Mouse (Mus musculus) forebrain, embryonic 14.5 days (tissue): ENCODE results near the gene Tbc1d17. TPM values are rescaled to one million over a fixed set of nuclear protein-coding genes. Genes with fewer than 3 reads are reported as not detected.
A peak's percentile ranks its signal among the peaks of the same experiment; 100 is the strongest.

Experiments used
- ATAC-seq: fragments of 200-750 bp; cut with Nextera tagmentation; 2 replicates; pipeline ENCODE4 v1.8.0; 2017; ENCODE audit warnings: mild to moderate bottlenecking, moderate library complexity
- DNase-seq: peaks from one replicate; pipeline ENCODE4 v3.0.0-alpha.2; 2015; ENCODE audit warnings: low spot score
- H3K27ac ChIP-seq: fragments of 300-500 bp; sonication (generic); 2 replicates; pipeline ENCODE4 v1.5.1; 2014; ENCODE audit warnings: low read depth, mild to moderate bottlenecking, control low read depth, low read length, moderate library complexity
- H3K27me3 ChIP-seq: fragments of 300-500 bp; sonication (generic); replicated peaks from 2 replicates; pipeline ENCODE4 v1.6.1; 2014; ENCODE audit warnings: low read length, control low read depth, mixed read lengths; ENCODE audit not compliant: control insufficient read depth, insufficient read depth
- H3K36me3 ChIP-seq: fragments of 300-500 bp; sonication (generic); 2 replicates; pipeline ENCODE4 v1.6.1; 2014; ENCODE audit warnings: low read length, control low read depth; ENCODE audit not compliant: control insufficient read depth, insufficient read depth
- H3K4me1 ChIP-seq: fragments of 300-500 bp; sonication (generic); 2 replicates; pipeline ENCODE4 v1.6.1; 2014; ENCODE audit warnings: antibody characterized with exemption, low read length, control low read depth; ENCODE audit not compliant: control insufficient read depth, insufficient read depth
- H3K4me2 ChIP-seq: fragments of 300-500 bp; sonication (generic); 2 replicates; pipeline ENCODE4 v1.6.1; 2014; ENCODE audit warnings: mild to moderate bottlenecking, control low read depth, low read length
- H3K4me3 ChIP-seq: fragments of 300-500 bp; sonication (generic); 2 replicates; pipeline ENCODE4 v1.5.1; 2014; ENCODE audit warnings: low read depth, low read length, control low read depth
- H3K9ac ChIP-seq: fragments of 300-500 bp; sonication (generic); 2 replicates; pipeline ENCODE4 v1.6.1; 2014; ENCODE audit warnings: mild to moderate bottlenecking, low read length, control low read depth, moderate library complexity
- H3K9me3 ChIP-seq: fragments of 300-500 bp; sonication (generic); replicated peaks from 2 replicates; pipeline ENCODE4 v1.6.1; 2016; ENCODE audit warnings: low read length, control low read depth, mixed read lengths; ENCODE audit not compliant: control insufficient read depth
- WGBS: fragments of 180-500 bp; shearing (Covaris S2); extraction: QIAGEN DNeasy Blood & Tissue Kit; methylation state at CpG from one replicate; pipeline ENCODE4 v1.1.7; 2014; 5-methylcytosine and 5-hydroxymethylcytosine counted together
- polyA plus RNA-seq: library from polyadenylated mRNA; unstranded; fragments of >200 nt; fragmentation: Nextera tagmentation; extraction: Ambion mirVana; gene quantifications from 2 replicates; pipeline ENCODE4 v1.2.1, GENCODE M21; 2014

Gene Tbc1d17
- polyA plus RNA-seq, 1 experiment from 2014 or later: 79.6 TPM

- H3K4me3 ChIP-seq: no peak overlapping the region
- DNase-seq (no peak), ATAC-seq (no peak)
- H3K27me3 ChIP-seq: no peaks in the 10 kb centered on the region
- no peak overlapping the region for H3K4me2 ChIP-seq
- H3K4me1 ChIP-seq: peaks cover 27% of the 10 kb centered on the region
- 38% methylated on average over 1 of the region's 1 CpGs for WGBS
- H3K27ac ChIP-seq: no peak overlapping the region
- no peak overlapping the region for H3K9ac ChIP-seq
- H3K36me3 ChIP-seq: peaks cover 18% of the 10 kb centered on the region
- no peaks in the 10 kb centered on the region for H3K9me3 ChIP-seq
These were observed 22.3 kb upstream of the Tbc1d17 start for GRCm38 (mm10) chr7:44871181-44871580.

- no peak for DNase-seq
- H3K4me2 ChIP-seq: peak overlapping the region; percentile 98
- H3K9ac ChIP-seq: peak overlapping the region; percentile 100; the same call in 1 of the 2 replicates
- H3K4me3 ChIP-seq: peak overlapping the region; percentile 98; the same call in 1 of the 2 replicates
- H3K9me3 ChIP-seq: no peaks in the 10 kb centered on the region
- H3K4me1 ChIP-seq: peaks cover 32% of the 10 kb centered on the region
- no peak for ATAC-seq
- H3K36me3 ChIP-seq: peaks cover 18% of the 10 kb centered on the region
- WGBS: 71% methylated on average over 6 of the region's 6 CpGs
- H3K27me3 ChIP-seq: no peaks in the 10 kb centered on the region
- peak overlapping the region; percentile 100; the same call in 1 of the 2 replicates for H3K27ac ChIP-seq
These were observed 21.7 kb upstream of the Tbc1d17 start for GRCm38 (mm10) chr7:44870614-44871013.

- Histone ChIP-seq H3K36me3 (peaks cover 22% of the 10 kb centered on the region), H3K4me1 (peaks cover 33% of the 10 kb centered on the region), H3K9ac (peak within 1 kb of the TSS; percentile 100), H3K4me3 (peak within 1 kb of the TSS; percentile 98), H3K27ac (peak within 1 kb of the TSS; percentile 100), H3K9me3 (no peaks in the 10 kb centered on the region), H3K4me2 (peak within 1 kb of the TSS; percentile 98), H3K27me3 (no peaks in the 10 kb centered on the region)
- ATAC-seq (peak; percentile 94), DNase-seq (peak; percentile 99)
- WGBS: 10% methylated on average over 29 of the region's 29 CpGs
These were observed 21.0 kb upstream of the Tbc1d17 start, which contains the start of gene Ptov1 for GRCm38 (mm10) chr7:44869697-44870528. Gene Ptov1 (minus strand): TSS chr7:44869788.

- ATAC-seq: peak; percentile 47
- DNase-seq: peak; percentile 67
- WGBS: under 1% methylated on average over 72 of the region's 108 CpGs
- H3K4me2 ChIP-seq: peak overlapping the region; percentile 98
- no peaks in the 10 kb centered on the region for H3K9me3 ChIP-seq
- no peaks in the 10 kb centered on the region for H3K27me3 ChIP-seq
- peaks cover 33% of the 10 kb centered on the region for H3K4me1 ChIP-seq
- peaks cover 30% of the 10 kb centered on the region for H3K36me3 ChIP-seq
- H3K9ac ChIP-seq: peak overlapping the region; percentile 100
- H3K27ac ChIP-seq: peak overlapping the region; percentile 100
- peak overlapping the region; percentile 98 for H3K4me3 ChIP-seq
These were observed 20.2 kb upstream of the Tbc1d17 start for GRCm38 (mm10) chr7:44868919-44869696.

GRCm38 (mm10) chr7:44868465-44868864, 19.6 kb upstream of the Tbc1d17 start:
- Histone ChIP-seq H3K4me3 (peak overlapping the region; percentile 98), H3K4me2 (peak overlapping the region; percentile 98), H3K9me3 (no peaks in the 10 kb centered on the region), H3K9ac (peak overlapping the region; percentile 100), H3K36me3 (peaks cover 37% of the 10 kb centered on the region), H3K4me1 (peaks cover 33% of the 10 kb centered on the region), H3K27me3 (no peaks in the 10 kb centered on the region), H3K27ac (peak overlapping the region; percentile 100; the same call in 1 of the 2 replicates)
- ATAC-seq (no peak), DNase-seq (no peak)
- whole genome bisulfite sequencing: 4% methylated on average over 16 of the region's 16 CpGs

GRCm38 (mm10) chr7:44867802-44868201, 18.9 kb upstream of the Tbc1d17 start:
- peak overlapping the region; percentile 98 for H3K4me3 ChIP-seq
- H3K9ac ChIP-seq: peak overlapping the region; percentile 100
- ATAC-seq (no peak), DNase-seq (no peak)
- peaks cover 43% of the 10 kb centered on the region for H3K36me3 ChIP-seq
- H3K27me3 ChIP-seq: no peaks in the 10 kb centered on the region
- no peaks in the 10 kb centered on the region for H3K9me3 ChIP-seq
- H3K4me1 ChIP-seq: peaks cover 33% of the 10 kb centered on the region
- H3K4me2 ChIP-seq: peak overlapping the region; percentile 98
- H3K27ac ChIP-seq: no peak overlapping the region
- WGBS: 48% methylated on average over 9 of the region's 9 CpGs

- 76% methylated on average over 19 of the region's 19 CpGs for WGBS
- H3K36me3 ChIP-seq: peaks cover 50% of the 10 kb centered on the region
- no peaks in the 10 kb centered on the region for H3K9me3 ChIP-seq
- H3K27me3 ChIP-seq: no peaks in the 10 kb centered on the region
- peak overlapping the region; percentile 98 for H3K4me2 ChIP-seq
- ATAC-seq (no peak), DNase-seq (no peak)
- no peak overlapping the region for H3K27ac ChIP-seq
- H3K4me3 ChIP-seq: peak overlapping the region; percentile 98
- H3K9ac ChIP-seq: peak overlapping the region; percentile 100
- peaks cover 33% of the 10 kb centered on the region for H3K4me1 ChIP-seq
These were observed 18.3 kb upstream of the Tbc1d17 start for GRCm38 (mm10) chr7:44867010-44867702.

- Histone ChIP-seq H3K4me3 (peak overlapping the region; percentile 98; the same call in 1 of the 2 replicates), H3K9ac (peak overlapping the region; percentile 100), H3K4me1 (peaks cover 33% of the 10 kb centered on the region), H3K4me2 (peak overlapping the region; percentile 98), H3K27ac (peak overlapping the region; percentile 52; the same call in 1 of the 2 replicates), H3K27me3 (no peaks in the 10 kb centered on the region), H3K9me3 (no peaks in the 10 kb centered on the region), H3K36me3 (peaks cover 57% of the 10 kb centered on the region)
- peak; percentile 47 for DNase-seq
- no peak for ATAC-seq
- 51% methylated on average over 15 of the region's 15 CpGs for WGBS
These were observed 17.6 kb upstream of the Tbc1d17 start for GRCm38 (mm10) chr7:44866276-44867009.
